Mouse (Mus musculus) liver, embryonic 14.5 days (tissue): ENCODE measurements around the gene Prss54. TPM values are rescaled to one million over a fixed set of nuclear protein-coding genes. Genes with fewer than 3 reads are reported as not detected.

Experiments
- ATAC-seq: fragments of 200-750 bp; cut with Nextera tagmentation; 2 replicates; pipeline ENCODE4 v1.8.0; 2017; ENCODE audit warnings: moderate number of reproducible peaks, mild to moderate bottlenecking, moderate library complexity; ENCODE audit not compliant: insufficient read depth
- DNase-seq, 3 experiments: peaks; one replicate each; pipeline ENCODE4 v3.0.0-alpha.2; 2012 to 2013; ENCODE audit warnings: low read depth in 3 of 3, low spot score in 3 of 3
- H3K27ac ChIP-seq: fragments of 300-500 bp; sonication (generic); 2 replicates; pipeline ENCODE4 v1.5.1; 2014; ENCODE audit warnings: moderate library complexity, mild to moderate bottlenecking, control low read depth, inconsistent platforms
- H3K27me3 ChIP-seq: fragments of 300-500 bp; sonication (generic); 2 replicates; pipeline ENCODE4 v1.6.1; 2014; ENCODE audit warnings: mild to moderate bottlenecking, low read length, moderate library complexity; ENCODE audit not compliant: control insufficient read depth, insufficient read depth
- H3K36me3 ChIP-seq: fragments of 300-500 bp; sonication (generic); replicated peaks from 2 replicates; pipeline ENCODE4 v1.6.1; 2014; ENCODE audit warnings: low read depth; ENCODE audit not compliant: control insufficient read depth, insufficient read depth
- H3K4me1 ChIP-seq, 2 experiments: fragments of 200-500 bp in 1 of 2; fragments of 300-500 bp in 1 of 2; sonication (generic) in 1 of 2; replicated peaks; 2 replicates each; pipeline ENCODE4 v1.6.1; 2012 to 2014; ENCODE audit warnings: antibody characterized with exemption in 1 of 2, inconsistent platforms in 1 of 2, low read length in 1 of 2; ENCODE audit not compliant: control insufficient read depth in 2 of 2, insufficient read depth in 2 of 2
- H3K4me2 ChIP-seq: fragments of 300-500 bp; sonication (generic); 2 replicates; pipeline ENCODE4 v1.6.1; 2014; ENCODE audit warnings: low read depth, mild to moderate bottlenecking, control low read depth, moderate library complexity
- H3K4me3 ChIP-seq, 2 experiments: fragments of 200-500 bp in 1 of 2; fragments of 300-500 bp in 1 of 2; sonication (generic) in 1 of 2; 2 replicates each; pipeline ENCODE4 v1.5.1; 2012 to 2014; ENCODE audit warnings: low read depth in 2 of 2, low read length in 2 of 2, mild to moderate bottlenecking in 2 of 2, control low read depth in 1 of 2, inconsistent platforms in 1 of 2, moderate library complexity in 1 of 2; ENCODE audit not compliant: insufficient read depth in 1 of 2
- H3K9ac ChIP-seq: fragments of 300-500 bp; sonication (generic); replicated peaks from 2 replicates; pipeline ENCODE4 v1.6.1; 2014; ENCODE audit warnings: mild to moderate bottlenecking, control low read depth, moderate library complexity
- H3K9me3 ChIP-seq: fragments of 300-500 bp; sonication (generic); 2 replicates; pipeline ENCODE4 v1.6.1; 2016; ENCODE audit warnings: low read length, mixed read lengths; ENCODE audit not compliant: control insufficient read depth
- CTCF ChIP-seq: IDR thresholded peaks from 2 replicates; pipeline ENCODE4 v1.5.1; 2016; ENCODE audit warnings: antibody characterized with exemption, low read depth, control low read depth
- EP300 ChIP-seq: IDR thresholded peaks from 2 replicates; pipeline ENCODE4 v1.6.1; 2016; ENCODE audit warnings: antibody characterized with exemption, low read depth
- WGBS: fragments of 180-500 bp; shearing (Covaris S2); extraction: QIAGEN DNeasy Blood & Tissue Kit; methylation state at CpG from one replicate; pipeline ENCODE4 v1.1.7; 2014; ENCODE audit not compliant: insufficient replicate concordance; 5-methylcytosine and 5-hydroxymethylcytosine counted together
- polyA plus RNA-seq, 2 experiments: library from polyadenylated mRNA; depleted of rRNA in 1 of 2; stranded (reverse) in 1 of 2; unstranded in 1 of 2; fragments of >200 nt; fragmentation: Nextera tagmentation in 1 of 2; extraction: Ambion mirVana in 1 of 2; gene quantifications; 2 replicates each; pipeline versions ENCODE4 v1.2.1 to v1.2.3; 2012 to 2014

The Prss54 gene
- polyA plus RNA-seq, 2 experiments, result not detected

DNA sequence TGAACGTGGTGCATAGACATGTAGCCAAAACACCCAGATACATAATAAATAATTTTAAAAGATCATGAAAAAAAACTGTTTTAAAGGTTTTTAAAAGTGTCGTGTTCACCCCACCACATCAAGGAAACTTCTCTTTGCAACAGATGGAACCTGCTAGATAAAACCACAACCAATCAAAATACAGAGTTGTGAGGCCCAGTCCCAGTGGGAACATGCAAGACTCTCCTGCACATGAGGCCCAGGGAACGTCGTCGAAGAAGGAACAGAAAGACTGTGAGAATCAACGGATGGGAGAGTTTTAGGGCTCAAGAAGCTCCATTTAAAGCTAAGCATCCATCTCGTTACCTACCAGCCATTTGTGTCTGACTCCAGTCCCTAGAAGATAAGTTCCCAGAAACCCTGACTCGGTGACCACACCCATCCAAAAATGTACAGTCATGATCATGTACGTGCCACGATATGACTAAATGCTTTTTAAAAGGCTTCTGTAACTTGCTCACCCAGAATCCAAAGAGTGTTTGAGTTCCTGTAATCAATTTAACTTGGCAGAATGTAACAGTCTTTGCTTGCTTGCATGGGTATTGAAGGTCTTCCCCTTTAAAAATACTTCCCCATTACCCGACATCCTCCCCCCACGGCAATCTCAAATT lies 16.1 kb upstream of the Prss54 start:
- no peak for TF ChIP-seq CTCF
- TF ChIP-seq EP300, result peak; percentile 77
- ATAC-seq (peak; percentile 88), DNase-seq (peak in 1 of 3 experiments; percentile 81)
- H3K4me1 ChIP-seq, result peaks cover 21 to 35% of the 10 kb centered on the region in 2 experiments
- no peak overlapping the region for H3K4me3 ChIP-seq
- H3K27ac ChIP-seq, result peak overlapping the region; percentile 86
- peak overlapping the region; percentile 45 for H3K4me2 ChIP-seq
- H3K9ac ChIP-seq, result no peak overlapping the region
- no peaks in the 10 kb centered on the region for H3K27me3 ChIP-seq
- H3K36me3 ChIP-seq, result no peaks in the 10 kb centered on the region
- peaks cover 2% of the 10 kb centered on the region for H3K9me3 ChIP-seq
- WGBS, result 24% methylated on average over 12 of the region's 12 CpGs

GRCm38 (mm10) chr8:95590539-95590938 lies 14.4 kb upstream of the Prss54 start:
- no peaks in the 10 kb centered on the region for H3K27me3 ChIP-seq
- no peak overlapping the region for H3K4me3 ChIP-seq
- H3K4me2 ChIP-seq, result no peak overlapping the region
- no peak for ATAC-seq
- WGBS, result 75% methylated on average over 4 of the region's 4 CpGs
- no peak overlapping the region for H3K27ac ChIP-seq
- H3K4me1 ChIP-seq, result peaks cover 21 to 31% of the 10 kb centered on the region in 2 experiments
- no peak for DNase-seq
- H3K9ac ChIP-seq, result no peak overlapping the region
- H3K9me3 ChIP-seq, result peaks cover 2% of the 10 kb centered on the region
- no peaks in the 10 kb centered on the region for H3K36me3 ChIP-seq
- TF ChIP-seq CTCF, result no peak
- TF ChIP-seq EP300, result no peak

DNA sequence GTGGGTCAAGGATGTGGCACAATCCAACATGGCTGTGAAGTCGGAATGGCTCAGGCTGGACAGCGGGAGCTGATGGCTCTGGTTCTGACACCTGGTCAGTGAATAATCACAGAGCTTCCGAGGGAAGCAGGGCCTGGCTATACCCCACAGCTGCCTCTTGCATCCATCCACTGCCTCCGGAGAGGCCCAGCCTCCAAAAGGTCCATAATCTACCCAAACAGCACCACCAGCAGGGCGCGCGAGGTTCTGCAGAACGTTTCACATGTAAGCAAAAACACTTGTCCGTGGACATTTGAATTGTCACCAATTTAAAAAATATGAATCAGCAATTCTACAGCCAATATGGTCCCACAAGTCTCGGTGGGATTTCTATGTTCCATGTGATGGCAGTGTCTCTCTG lies 13.1 kb upstream of the Prss54 start:
- Histone ChIP-seq H3K27me3 (no peaks in the 10 kb centered on the region), H3K4me2 (no peak overlapping the region), H3K9ac (no peak overlapping the region), H3K4me1 (peaks cover 19 to 31% of the 10 kb centered on the region in 2 experiments), H3K27ac (no peak overlapping the region), H3K9me3 (peaks cover 2% of the 10 kb centered on the region), H3K36me3 (no peaks in the 10 kb centered on the region), H3K4me3 (no peak overlapping the region)
- no peak for ATAC-seq
- no peak for DNase-seq
- TF ChIP-seq EP300 (no peak), CTCF (peak; percentile 33)
- 57% methylated on average over 10 of the region's 10 CpGs for WGBS

DNA sequence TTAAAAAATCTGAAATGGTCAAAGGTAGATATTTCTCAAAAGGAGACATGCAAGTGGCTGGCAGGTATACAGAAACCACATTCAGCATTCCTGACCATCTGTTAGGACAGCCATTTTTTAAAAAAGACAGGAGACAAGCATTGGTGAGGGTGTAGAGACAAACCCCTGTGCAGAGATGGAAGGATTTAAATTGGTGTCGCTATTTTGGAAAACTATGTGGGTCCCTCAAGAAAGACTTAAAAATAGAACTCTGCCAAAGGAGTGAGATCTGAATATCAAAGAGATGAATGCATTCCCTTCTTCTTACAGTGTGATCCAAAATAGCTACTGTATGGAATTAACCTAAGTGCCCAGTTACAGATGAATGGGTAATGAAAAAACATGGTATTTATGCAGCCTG lies 11.2 kb upstream of the Prss54 start:
- Histone ChIP-seq H3K4me1 (peaks cover 8 to 14% of the 10 kb centered on the region in 2 experiments), H3K4me3 (no peak overlapping the region), H3K4me2 (no peak overlapping the region), H3K9ac (no peak overlapping the region), H3K27ac (no peak overlapping the region), H3K9me3 (no peaks in the 10 kb centered on the region), H3K27me3 (no peaks in the 10 kb centered on the region), H3K36me3 (no peaks in the 10 kb centered on the region)
- no peak for TF ChIP-seq CTCF
- no peak for TF ChIP-seq EP300
- DNase-seq, result no peak
- ATAC-seq, result no peak
- WGBS, result 72% methylated on average over 1 of the region's 1 CpGs

DNA sequence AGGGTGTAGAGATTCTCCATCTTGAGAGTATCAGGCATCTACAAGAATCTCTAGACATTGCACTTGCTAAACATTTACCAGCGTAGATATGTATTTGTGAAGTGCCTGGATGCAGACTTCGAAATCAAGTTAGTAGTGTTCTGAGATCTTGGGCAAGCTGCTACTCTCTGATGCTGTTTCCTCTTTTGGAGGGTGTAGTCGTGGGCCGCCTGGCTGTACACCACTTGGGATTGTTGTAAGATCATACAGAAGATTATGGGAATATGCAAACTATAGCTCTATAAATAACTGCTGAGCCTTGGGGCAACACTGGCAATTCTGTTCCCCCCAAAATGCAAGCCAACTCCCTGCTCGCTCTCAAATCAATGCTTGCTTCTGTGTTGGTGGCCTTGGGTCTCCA lies 3.0 kb downstream of the Prss54 start:
- H3K9ac ChIP-seq, result no peak overlapping the region
- TF ChIP-seq EP300 (no peak), CTCF (no peak)
- H3K27ac ChIP-seq, result no peak overlapping the region
- no peak for DNase-seq
- WGBS, result 55% methylated on average over 5 of the region's 5 CpGs
- H3K27me3 ChIP-seq, result no peaks in the 10 kb centered on the region
- H3K9me3 ChIP-seq, result no peaks in the 10 kb centered on the region
- H3K4me1 ChIP-seq, result no peaks in the 10 kb centered on the region
- H3K4me2 ChIP-seq, result no peak overlapping the region
- ATAC-seq, result no peak
- no peaks in the 10 kb centered on the region for H3K36me3 ChIP-seq
- H3K4me3 ChIP-seq, result no peak overlapping the region
